Mouse (Mus musculus) right cerebral cortex, postnatal 25 days (tissue): ENCODE measurements around the gene Dcst1.

Source experiments
- DNase-seq: peaks from one replicate; pipeline ENCODE4 v3.0.0; 2022

The Dcst1 gene

DNA sequence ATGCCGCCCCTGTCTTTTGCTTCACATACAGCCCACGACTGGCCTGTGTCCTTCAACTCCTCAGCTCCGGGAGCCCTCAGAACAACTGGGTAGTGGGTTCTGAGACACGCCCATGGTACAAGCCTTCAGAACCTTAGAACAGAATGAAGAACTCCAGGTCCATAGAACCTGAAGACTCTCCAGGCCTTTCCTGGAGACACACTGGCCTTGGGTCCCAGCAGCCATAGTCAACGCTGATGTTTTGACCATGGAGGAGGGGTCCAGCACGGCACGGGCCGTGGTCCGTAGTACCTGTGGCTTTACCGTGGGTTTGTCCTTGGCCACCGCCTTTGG is at the start of gene Dcst1:
Dcst1 (minus strand) TSS at position 101 of the 333 bp plus-strand sequence.
- DNase-seq: no peak

DNA sequence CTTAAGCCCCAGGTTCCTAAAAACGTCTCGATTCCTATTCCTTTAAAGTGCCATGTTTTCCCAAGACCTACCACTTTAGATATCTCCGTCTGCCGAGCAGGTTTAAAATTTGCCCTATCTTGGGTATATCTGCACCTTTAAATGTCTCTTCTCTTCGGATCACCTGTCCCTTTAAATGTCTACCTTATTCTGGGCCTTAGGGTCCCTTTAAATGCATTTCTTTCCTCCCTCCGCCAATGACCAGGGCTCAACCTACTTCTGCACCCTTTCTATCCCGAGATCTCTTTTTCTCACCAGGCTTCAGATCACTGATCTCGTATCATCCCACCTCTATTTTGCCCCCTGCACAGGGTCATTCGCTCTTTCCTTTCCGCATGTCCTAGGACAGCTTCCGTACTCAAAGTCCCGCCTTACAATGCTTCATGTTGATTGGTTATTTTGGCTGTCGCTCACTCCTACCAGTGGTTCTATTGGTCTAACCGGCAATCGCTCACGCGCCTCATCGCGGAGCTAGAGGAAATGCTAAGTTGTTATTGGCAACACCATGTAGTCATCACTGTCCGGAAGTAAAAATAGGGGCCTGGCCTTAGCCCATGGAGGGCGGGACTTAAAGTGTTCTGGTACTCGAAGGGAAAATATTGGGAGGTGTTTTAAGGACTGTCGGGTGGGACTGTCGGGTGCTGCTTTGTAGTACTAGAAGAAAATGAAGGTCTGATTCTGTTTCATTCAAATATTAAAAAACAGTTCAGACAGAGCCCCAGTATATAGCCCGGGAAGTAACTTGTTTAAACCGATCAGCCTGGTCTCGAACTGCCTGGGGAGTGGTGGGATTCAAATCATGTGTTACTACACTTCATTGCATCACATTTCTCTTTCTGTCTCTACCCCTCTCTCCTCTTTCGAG is 46.7 kb upstream of the Dcst1 start, which contains the start of gene Flad1:
Flad1 (minus strand) TSS at position 381 of the 904 bp plus-strand sequence.
- DNase-seq: peak; percentile 99

DNA sequence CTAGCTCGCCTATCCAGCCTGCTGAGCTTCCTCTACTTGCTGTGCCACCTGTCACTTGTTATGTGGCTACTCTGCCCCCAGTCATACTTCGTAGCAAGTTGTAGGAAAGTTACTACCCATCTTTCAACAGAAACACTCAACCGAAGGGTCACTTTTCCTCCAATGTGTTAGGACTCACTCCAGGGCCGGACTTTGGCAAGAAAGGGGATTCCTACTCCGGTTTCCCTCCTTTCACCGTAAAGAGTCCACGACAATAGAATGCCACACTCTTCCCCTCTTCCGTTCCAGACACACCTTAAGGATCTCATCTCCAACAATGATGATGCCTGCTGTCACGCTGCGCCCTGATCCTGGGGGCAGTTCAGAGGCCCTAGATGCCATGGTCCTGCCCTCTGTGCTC is 45.8 kb upstream of the Dcst1 start:
- no peak for DNase-seq

DNA sequence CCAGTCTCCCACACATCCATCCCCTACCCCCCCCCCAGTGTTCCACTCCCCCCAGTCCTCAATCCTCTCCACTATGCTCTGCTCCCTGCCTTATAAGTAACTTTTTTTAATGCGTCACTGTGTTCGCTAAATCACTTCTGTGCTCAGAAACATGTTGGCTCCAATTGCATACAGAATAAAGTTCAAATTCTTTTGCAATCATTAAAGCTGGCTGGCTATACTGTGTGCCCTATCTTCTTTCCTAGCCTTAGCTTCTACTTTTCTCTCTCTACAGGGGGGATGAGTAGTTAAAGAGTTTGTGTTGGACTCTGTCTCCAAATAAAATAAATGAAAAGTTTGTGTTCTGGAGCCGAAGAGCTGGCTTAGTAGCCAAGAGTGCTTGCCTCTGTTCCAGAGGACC is 44.6 kb upstream of the Dcst1 start:
- no peak for DNase-seq

DNA sequence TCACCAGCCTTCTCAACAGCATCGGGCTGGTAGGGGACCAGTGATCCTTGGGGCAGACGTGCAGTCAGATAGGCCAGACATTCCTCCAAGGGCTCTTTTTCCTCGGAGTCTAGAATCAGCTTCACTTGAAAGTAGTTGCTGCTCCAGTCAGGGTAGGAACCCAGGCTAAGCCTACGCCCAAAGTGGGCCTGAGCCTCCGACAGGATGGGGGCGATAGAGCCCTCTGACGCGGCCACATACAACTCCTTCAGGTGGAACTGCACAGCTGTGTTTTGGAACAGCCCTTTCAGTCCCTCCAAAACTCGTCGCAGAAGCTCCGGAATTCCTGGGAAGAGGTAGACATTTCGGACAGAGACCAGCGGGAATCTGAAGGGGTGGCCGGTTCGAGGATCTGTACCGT is 43.4 kb upstream of the Dcst1 start:
- no peak for DNase-seq

DNA sequence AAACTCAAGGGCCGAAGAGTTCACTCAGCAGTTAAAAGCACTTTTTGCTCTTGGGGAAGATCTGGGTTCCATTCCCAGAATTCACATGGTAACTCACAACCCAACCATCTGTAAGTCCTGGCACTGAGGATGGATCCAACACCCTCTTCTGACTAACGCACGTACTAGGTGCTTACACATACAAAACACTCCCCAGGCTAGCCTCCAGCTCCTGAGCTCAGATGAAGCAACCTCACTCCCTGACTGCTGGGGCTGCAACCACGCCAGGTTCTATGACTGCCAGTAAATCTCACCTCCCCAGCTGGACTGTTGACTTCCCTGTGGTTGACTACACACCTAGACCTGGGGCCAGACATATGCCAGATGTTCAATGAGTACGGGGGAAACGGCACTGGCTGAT is 41.8 kb upstream of the Dcst1 start:
- DNase-seq: no peak

DNA sequence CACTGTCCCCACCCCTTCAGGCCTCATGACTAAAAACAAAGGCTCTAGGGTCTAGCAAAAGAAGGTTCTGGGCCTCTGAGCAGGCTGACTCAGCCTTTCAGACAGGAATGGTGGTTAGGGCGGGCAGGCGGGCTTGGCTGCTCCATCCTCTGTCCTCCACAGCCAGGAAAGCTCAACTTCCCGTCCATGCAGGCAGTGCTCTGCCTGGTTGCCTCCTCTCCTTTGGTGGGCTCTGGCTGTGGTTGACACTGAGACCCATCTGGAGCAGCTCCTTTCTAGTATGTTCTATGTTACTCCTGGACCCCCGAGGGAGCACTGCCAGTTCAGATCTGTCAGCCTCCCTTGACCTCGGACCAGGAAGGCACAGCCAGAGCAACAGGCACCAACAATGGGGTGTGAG is 37.6 kb upstream of the Dcst1 start, which contains the start of gene Lenep:
Lenep (minus strand) TSS at position 101 of the 400 bp plus-strand sequence.
- DNase-seq: no peak

DNA sequence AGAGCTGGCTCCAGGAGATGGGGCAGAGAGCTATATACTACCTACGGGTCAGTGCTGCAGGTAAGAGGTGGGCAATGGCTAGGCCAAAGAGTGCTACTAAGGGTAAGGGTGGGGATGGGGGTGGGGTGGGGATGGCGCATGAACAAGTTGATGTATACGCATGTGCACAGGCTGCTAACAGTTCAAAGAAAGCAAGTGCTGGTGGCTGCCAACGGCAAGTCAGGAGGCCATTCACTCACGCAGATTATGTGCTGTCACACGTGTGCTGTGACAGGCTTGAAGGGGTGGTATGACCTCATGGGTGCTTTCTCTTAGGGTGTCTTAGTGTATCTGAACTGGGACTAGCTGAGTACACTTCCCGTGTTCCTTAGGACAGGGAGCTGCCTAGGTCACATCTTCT is 36.3 kb upstream of the Dcst1 start:
- no peak for DNase-seq

DNA sequence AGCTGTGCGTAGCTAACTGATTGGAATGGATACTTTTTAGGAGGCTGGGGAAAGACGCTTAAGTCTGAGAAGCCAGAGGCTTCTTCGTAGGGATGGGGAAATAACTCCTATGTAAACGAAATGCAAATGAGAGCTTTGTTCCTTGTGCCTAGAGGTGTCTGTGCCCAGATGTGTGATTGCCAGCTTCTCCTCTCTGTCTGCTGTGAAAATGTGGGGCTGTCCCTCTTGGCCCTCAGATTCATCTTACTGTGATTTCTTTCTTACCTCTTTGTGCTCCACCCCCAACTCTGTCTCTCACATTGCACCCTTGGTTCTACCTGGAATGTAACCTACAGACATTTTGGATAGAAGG is 31.6 kb upstream of the Dcst1 start:
- DNase-seq: no peak

DNA sequence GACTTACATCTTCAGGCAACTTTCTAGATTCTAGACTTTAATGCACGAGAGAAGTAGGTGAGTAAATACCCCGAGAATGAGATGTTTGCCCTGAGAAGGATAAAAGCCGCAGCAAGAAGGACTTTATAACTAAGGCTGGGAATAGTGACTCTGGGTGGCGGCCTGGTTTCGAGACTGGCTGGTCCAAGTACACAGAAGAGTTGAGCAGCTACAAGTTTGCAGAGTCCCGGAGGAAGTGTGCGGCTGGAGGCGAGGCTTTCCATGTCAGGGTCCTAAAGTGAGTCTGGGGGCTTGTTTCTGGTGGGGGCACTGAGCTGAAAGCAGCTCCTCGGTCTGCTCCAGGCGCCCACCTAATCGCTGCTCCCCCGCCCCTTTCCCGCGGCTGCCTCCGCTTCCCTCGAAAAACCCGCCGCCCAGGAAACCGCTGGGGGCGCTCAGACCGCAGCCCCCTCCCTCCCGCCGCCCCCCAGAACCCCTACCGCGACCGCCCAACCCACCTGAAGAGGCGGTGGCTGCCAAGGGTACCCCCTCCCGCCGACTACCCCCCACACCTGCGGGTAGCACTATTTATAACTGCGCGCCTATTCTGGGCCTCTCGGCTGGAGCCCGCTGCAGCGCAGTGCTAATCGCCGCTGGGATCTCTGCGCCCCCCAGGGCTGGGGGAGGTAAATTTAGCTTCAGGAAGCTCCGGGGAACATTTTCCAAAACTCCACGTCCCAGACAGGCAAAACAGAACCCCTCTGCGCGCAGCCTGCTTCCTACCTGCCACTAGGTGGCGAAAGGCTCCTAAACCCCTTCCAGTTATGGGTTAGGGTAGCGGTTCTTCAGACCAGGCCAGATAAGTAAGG is 31.0 kb upstream of the Dcst1 start:
- no peak for DNase-seq

DNA sequence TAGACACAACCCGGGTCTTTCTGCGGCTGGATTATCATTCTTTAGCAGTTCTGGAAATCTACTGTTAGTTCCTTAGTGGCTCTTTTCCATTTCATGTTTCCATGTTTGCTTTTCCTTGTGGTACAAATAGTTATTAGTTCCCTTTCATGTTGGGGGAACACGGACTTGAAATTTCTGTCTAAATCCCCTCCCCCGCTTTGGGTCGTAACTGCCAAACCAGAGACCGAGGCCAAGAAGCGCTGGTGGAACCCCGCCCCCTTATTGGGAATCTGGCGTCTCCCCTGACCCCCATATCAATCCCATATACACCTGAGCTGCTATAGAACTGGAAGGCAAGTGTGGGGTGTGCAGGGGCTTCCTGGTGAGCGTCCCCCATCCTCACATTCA is 30.4 kb upstream of the Dcst1 start:
- DNase-seq: no peak

DNA sequence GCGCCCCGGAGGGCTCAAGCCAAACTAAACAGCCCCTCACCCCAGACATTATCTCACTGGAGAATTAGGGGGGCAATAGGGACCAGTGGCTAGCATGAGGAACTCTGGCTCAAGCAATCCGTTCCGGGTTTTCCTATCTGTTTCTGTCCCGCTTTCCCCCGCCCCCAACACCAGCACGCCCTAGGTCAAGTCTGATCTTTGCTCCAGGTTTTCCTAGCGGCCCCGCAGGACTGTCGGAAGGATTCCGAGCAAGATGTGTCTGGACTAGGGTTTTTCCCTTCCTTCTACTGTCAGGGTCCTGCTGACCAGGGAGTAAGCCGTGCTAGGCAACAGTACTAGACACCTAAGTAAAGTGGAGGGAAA is 29.8 kb upstream of the Dcst1 start:
- no peak for DNase-seq

DNA sequence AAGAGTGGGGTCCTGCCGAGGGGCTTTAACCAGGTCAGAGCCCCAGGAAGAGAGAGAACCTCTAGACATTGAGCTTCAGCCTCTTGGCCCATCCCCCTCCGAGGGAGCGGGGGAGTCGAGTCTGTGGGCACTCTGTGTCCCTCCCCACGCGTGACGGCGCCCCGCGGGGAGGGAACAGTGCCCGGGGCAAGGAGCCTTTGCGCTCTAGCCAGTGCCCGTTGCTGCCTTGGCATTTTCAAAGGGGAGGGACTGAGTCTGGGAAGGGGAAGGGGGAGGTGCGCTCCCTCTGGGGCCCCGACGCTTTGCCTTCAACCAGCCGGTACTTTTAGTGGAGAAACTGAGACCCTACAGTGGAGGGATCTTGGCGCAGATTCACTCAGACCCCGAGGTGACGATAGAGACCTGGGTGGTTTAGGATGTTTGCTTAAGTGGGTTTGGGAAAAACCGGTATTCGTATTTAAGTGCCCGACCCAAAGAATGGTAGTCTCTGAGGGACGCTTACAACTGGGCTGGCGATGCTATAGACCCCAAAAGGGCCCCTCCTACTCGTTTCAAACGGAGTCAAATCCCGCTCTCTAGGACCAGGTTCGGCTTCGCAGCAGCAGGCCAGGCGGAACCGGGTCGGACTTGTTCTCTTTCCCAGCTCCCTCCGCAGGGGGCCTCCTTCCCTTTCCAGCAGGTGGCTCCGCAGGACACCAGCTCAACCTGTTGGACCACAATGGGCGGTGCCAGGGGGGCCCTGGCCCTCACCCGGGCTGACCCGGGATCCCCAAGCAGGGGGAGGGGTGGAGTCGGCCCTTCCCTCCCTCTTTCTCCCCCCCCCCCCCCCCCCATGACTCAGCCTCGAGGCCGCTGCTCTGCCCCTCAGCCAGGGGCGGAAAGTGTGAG is 29.2 kb upstream of the Dcst1 start, which contains the start of gene Zbtb7b:
Zbtb7b (minus strand) TSS at position 771 of the 888 bp plus-strand sequence.
- no peak for DNase-seq

DNA sequence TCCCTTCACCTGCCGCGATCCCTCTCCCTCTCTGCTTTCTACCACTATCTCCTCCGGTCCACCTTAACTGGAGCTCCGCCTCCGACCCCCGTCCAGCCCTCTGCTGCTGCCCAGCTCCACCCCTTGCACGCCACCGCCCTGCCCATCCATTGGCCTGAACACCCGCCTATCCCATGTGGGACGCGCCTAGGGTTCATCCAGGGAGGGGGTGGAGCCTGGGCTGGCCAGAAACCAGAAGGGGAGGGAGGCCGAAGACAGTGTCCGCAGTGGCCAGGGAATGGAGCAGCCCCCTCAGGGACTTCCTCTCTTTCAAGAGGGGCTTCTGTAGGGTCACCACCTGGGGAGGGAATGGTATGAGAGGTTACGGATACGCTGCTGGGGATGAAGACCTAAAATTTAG is 28.6 kb upstream of the Dcst1 start:
- peak; percentile 96 for DNase-seq

DNA sequence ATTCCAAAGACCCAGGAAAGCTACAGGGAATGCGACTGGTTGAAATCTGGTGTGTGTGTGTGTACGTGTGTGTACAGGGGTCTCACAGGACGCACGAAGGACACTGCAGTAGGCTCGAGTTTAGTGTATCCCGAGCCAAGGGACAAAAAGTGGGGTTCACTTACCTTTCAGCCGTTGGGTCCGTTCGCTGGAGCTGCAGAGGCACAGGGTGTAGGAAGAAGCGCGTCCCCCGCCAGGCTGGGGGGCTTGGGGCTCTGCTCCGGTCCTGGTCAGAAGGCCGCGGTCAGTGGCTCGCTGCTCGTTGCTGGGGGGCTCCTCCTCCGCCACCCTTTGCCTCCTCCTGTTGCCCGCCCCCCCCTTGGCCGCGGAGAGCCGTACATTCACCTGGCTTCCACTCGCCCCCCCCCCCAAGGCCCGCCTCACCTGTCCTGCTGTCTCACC is 27.8 kb upstream of the Dcst1 start:
- DNase-seq: no peak

DNA sequence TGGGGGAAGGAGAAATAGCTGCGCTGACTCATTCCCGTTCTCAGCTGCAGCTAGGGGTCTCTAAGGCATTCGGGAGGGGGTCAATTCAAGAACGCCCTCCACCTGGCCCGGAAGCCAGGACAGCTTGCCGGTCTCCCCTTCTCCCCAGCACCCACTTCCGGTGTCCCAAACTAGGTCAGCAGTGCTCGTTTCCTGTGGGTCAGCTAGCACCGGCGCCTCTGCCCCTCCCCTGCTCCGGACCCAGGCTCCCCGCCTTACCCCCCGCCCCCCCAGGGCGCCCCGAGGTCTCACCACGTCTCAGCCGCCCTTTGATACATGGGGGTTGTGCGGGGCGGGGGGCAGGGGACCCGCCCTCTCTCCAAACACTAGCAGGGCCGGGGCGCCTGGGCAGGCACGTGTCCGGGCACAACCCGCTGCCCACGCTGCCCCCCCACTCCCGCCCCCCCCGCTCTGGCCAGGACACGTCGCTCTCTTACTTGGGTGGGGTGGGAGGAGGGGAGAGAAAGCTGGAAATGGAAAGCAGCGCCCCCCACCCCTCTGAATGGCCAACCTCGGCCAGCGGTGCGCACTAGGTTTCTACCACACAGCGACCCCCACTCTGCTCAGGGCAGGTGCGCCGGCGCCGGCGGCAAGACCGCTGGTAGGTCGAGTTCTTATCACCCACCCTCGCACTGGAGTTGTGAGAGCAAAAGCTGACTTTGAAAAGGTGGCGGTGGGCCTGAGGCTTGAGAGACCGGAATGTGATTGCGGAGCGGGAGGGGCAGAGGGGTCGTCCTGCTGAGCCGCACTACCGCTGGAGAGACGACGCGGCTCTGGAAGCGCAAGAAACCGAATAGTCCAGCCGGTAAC is 26.8 kb upstream of the Dcst1 start:
- DNase-seq: no peak

DNA sequence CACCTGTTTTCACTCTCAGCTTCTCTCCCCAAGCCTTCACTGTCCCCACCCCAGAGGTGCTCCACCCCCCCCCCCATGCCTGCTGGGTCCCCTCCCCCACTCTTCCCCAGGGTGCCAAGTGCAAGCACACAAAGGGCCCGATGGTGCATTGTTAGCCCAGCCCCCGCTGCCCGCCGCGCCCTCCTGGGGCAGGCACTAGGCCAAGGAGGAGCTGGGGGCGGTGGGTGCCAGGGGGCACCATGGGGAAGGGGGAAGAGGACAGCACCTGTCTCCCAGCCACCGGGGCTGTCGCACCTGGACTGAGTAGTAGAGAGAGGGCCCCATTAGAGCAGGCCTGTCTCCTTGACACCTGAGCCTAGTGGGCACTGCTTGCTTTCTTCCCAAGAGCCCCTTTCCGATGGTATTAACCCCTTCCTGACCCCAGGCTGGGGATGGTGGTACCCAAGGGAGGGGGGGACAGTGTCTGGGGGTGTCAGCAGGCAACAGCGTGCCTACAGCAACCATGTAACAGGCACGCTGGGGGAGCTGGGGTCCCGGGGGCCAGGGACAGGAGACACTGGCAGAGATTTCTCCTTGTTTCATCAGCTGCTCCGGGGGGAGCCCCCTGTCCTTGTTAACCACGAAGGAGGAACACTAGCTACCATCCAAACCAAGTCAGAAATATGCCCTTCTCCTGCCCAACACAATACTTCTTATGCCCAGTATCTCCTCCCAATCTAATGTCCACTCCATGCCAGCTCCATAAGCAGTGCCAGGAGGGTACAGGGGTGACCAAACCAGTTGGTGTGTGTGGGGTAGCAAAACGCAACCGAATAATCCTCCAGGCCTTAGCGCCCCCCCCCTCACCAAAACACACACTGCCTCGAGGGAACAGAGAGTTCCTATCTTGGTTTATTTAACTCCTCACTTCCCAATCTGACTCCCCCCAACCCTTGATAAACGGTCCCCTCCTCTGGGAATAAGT is 25.9 kb upstream of the Dcst1 start:
- no peak for DNase-seq

DNA sequence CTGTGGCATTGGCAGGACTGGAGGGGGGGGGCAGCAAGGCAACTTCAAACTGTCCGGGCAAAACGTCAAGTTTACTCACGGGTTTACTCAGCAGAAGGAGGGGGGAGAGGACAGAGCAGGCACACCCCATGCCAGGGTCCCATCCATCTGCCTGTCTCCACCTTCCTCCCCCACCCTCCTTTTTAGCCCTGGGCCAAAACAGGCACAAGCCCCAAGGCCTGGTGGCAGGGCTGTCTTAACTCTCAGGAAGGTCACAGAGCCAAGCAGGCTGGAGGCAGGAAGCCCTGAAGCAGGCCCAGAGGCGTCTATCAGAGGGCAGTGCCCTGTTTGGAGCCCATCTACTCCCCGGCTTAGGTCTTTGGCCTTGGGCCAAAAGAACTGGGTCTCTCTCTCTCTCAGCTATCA is 25.1 kb upstream of the Dcst1 start:
- DNase-seq: no peak

DNA sequence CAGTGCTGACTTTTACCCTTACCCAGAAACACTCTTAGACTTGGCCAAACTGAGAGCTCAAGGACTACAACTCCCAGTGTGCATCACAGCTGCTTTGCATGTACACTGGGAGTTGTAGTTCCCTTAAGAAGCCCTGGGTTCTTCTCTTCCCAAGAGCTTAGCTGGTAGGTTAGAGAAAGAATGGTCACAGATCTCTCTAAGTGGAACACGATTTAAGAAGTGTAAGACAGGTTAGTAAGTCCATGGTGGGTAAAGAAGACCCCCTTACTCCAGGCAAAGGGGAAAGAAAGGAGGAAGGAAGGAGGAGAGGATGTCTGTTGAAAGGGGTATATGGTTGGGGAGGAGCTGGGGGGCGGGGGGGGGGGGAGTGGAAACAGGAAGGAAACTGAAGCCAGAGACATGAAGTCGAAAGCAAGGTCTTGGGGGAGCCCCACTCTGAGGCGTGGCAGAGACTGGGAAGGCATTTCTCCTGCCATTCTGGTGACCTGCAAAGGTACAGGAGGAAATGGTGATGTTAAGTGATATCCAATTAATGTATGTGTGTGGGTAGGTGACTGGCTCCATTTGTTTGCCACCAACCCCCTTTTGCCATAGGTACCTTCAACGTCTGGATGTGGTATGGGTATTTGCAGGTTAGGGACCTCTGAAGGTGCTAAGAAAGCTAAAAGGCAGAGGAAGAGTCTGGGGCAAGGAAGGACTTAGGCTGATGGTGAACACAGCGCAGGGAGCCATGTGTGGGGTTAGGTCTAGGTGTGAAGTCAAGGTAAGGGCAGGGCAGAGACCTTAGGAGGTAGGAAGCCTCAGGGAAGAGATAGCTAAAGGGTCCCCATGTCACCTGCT is 24.1 kb upstream of the Dcst1 start:
- no peak for DNase-seq
